Mouse (Mus musculus): Measurements from ENCODE around the gene Trem2. TPM values are rescaled to one million over a fixed set of nuclear protein-coding genes. Genes with fewer than 3 reads are reported as not detected.

Trem2 gene
- polyA plus RNA-seq, 1 experiment from 2014 or later, result 2.4 TPM

DNA sequence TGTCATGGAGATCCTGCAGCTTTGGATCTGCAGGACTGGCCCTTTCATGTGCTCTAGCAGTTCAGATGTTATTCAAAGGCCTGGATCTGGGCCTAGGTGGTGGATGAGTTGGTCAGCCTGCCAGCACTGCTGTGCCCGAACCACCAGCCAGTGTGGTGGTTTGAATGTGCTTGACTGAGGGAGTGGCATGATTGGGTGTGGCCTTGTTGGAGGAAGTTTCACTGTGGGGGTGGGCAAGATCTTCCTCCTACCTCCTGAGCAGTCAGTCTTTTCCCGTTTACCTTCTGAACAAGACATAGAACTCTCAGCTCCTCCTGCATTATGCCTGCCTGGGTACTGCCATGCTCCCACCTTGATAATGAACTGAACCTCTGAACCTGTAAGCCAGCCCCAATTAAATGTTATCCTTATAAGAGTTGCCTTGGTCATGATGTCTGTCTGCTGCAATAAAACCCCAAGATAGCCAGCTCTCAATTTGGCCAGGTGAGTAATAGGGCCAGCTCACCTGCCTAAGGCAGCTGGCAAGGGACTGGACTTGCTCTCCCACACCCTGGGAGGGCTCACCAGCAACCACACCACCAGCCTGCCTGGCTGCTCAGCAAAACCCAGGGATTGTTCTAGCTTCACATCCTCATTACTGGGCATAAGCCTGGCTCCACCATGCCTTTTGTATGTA, 39.7 kb downstream of the Trem2 start:
- Histone ChIP-seq H3K27me3 (no peaks in the 10 kb centered on the region), H3K9me3 (replicated peaks) (no peaks in the 10 kb centered on the region), H3K9ac (no peak overlapping the region), H3K27ac (no peak overlapping the region), H3K4me3 (replicated peaks) (no peak overlapping the region), H3K4me2 (no peak overlapping the region), H3K36me3 (peaks cover 54% of the 10 kb centered on the region), H3K4me1 (no peaks in the 10 kb centered on the region)
- 79% methylated on average over 2 of the region's 2 CpGs for WGBS
- no peak for ATAC-seq (replicated peaks; ENCODE audit: low FRiP score)

DNA sequence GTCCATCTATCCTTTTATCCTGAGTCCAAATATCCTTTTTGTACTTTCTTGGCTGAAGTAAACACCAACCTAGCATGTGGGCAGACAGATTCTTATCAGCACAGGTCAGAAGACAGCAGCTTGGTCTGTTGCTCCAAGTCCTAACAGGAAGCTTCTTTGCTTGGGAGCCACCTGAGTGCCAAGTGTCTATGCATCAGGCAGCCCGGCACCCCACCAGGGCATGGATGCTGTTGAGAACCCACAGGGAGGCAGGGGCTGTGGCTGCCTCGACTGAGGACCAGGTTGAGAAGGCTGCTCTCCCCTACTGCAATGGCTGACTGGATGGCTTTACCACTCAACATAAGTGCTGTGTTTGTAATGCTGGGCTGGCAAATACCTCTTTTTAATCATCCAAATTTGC, 42.5 kb downstream of the Trem2 start:
- H3K36me3 ChIP-seq, result peaks cover 81% of the 10 kb centered on the region
- H3K4me2 ChIP-seq, result no peak overlapping the region
- H3K4me3 ChIP-seq (replicated peaks), result no peak overlapping the region
- H3K9ac ChIP-seq, result no peak overlapping the region
- ATAC-seq (replicated peaks; ENCODE audit: low FRiP score), result no peak
- no peaks in the 10 kb centered on the region for H3K4me1 ChIP-seq
- H3K27ac ChIP-seq, result no peak overlapping the region
- WGBS, result 85% methylated on average over 2 of the region's 2 CpGs
- H3K27me3 ChIP-seq, result no peaks in the 10 kb centered on the region
- no peaks in the 10 kb centered on the region for H3K9me3 ChIP-seq (replicated peaks)

DNA sequence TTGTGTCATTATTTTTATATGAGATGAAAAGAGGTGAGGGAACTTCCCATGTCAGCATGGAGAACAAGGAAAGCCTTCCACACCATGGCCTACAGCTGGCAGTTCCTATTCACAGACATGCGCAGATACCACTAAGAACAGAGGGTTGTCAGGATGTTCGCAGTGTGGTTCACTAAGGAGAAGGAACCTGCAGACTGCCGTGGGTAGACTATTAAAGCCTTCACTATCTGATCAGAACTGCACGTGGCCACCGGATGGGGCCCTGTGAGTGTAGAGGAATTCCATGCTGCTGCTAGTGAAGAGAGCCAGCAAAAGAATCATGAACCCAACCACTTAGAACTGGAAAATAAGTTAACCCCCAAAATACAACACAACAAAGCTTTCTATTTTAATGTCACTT, 43.2 kb downstream of the Trem2 start:
- Histone ChIP-seq H3K27me3 (no peaks in the 10 kb centered on the region), H3K27ac (no peak overlapping the region), H3K4me2 (no peak overlapping the region), H3K36me3 (peaks cover 89% of the 10 kb centered on the region), H3K4me1 (no peaks in the 10 kb centered on the region), H3K4me3 (replicated peaks) (no peak overlapping the region), H3K9ac (no peak overlapping the region), H3K9me3 (replicated peaks) (no peaks in the 10 kb centered on the region)
- no peak for ATAC-seq (replicated peaks; ENCODE audit: low FRiP score)
- WGBS, result 93% methylated on average over 5 of the region's 5 CpGs

DNA sequence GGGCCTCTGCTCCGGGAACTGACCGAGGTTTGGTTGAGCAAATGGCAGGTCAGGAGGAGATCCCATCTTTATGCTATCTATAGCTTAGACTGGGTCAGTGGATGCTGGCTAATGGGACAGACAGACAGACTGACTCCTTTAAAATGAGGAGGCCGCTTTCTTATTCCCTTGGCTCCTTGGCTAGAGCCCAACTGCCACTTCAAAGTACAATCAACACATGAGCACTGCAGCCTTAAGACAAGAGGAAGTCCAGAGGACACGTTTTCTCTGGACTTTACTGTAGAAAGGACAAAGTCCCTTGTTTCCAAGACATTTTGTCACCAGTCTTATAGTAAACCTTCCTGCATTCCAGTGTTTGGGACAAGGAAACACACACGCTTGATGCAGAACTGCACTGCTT, 45.2 kb downstream of the Trem2 start:
- Histone ChIP-seq H3K27me3 (no peaks in the 10 kb centered on the region), H3K4me2 (no peak overlapping the region), H3K9ac (no peak overlapping the region), H3K4me1 (no peaks in the 10 kb centered on the region), H3K9me3 (replicated peaks) (no peaks in the 10 kb centered on the region), H3K36me3 (peaks cover 100% of the 10 kb centered on the region), H3K4me3 (replicated peaks) (no peak overlapping the region), H3K27ac (no peak overlapping the region)
- no peak for ATAC-seq (replicated peaks; ENCODE audit: low FRiP score)
- WGBS, result 94% methylated on average over 5 of the region's 5 CpGs

DNA sequence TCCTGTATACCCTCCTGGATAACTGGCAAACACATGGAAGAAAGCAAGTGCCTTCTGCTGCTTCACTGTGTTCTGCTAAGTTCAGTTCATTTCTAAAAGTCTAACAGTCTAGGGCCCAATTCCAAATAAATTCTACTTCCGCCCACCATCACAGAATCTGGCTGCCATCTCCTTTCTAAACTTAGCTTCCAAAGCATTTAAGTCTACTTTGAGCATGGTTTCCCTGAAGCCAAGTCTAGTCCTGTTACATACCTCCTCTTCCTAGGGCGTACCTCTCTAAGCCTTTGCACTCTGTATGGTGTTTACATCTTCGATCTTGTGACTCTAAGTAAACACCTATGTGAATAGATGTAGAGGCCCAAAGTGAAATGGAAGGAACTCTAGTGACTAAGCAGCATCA, 46.4 kb downstream of the Trem2 start:
- H3K27ac ChIP-seq, result no peak overlapping the region
- no peaks in the 10 kb centered on the region for H3K27me3 ChIP-seq
- no peak overlapping the region for H3K4me2 ChIP-seq
- no peak overlapping the region for H3K4me3 ChIP-seq (replicated peaks)
- ATAC-seq (replicated peaks; ENCODE audit: low FRiP score), result no peak
- 96% methylated on average over 3 of the region's 3 CpGs for WGBS
- H3K9me3 ChIP-seq (replicated peaks), result no peaks in the 10 kb centered on the region
- H3K36me3 ChIP-seq, result peaks cover 99% of the 10 kb centered on the region
- H3K9ac ChIP-seq, result no peak overlapping the region
- H3K4me1 ChIP-seq, result no peaks in the 10 kb centered on the region

DNA sequence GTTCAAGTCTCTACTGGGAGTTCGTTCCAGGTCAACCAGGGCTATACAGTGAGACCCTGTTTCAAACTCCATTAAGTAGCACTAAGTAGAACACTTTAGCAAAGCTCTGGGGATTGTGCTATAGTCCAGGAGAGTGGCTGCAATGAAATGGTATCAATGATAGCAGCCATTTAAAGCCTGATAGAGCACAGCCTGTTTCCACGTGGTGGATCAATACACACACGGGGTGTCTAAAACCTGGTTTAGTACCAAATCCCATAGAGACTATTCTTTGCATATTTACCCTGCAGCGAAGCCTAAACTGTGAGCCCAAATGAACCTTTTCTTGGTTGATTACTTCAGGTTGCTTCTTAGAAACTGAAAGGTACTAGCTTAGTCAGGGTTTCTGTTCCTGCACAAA, 55.5 kb downstream of the Trem2 start:
- H3K4me1 ChIP-seq, result no peaks in the 10 kb centered on the region
- no peaks in the 10 kb centered on the region for H3K27me3 ChIP-seq
- H3K4me2 ChIP-seq, result no peak overlapping the region
- H3K9me3 ChIP-seq (replicated peaks), result no peaks in the 10 kb centered on the region
- H3K27ac ChIP-seq, result no peak overlapping the region
- no peak overlapping the region for H3K9ac ChIP-seq
- WGBS, result 90% methylated on average over 4 of the region's 4 CpGs
- ATAC-seq (replicated peaks; ENCODE audit: low FRiP score), result no peak
- peaks cover 44% of the 10 kb centered on the region for H3K36me3 ChIP-seq
- no peak overlapping the region for H3K4me3 ChIP-seq (replicated peaks)

DNA sequence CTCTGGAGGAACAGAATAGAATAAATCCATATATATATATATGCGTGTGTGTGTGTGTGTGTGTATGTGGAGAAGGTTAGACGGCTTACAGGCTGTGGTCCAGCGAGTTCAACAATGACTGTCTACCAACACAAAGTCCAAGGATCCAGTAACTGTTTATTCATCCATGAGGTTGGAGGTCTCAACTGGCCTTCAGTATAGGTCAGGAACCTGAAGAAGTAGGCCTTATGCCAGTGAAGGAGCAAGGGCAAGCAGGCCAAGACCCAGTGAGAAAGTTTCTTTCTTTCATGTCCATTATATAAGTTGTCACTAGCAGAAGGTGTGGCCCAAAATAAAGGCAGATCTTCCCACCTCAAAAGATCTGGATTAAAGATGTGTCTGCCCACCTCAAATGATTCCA, 56.5 kb downstream of the Trem2 start:
- Histone ChIP-seq H3K27ac (no peak overlapping the region), H3K9me3 (replicated peaks) (no peaks in the 10 kb centered on the region), H3K4me1 (peaks cover 9% of the 10 kb centered on the region), H3K4me2 (no peak overlapping the region), H3K4me3 (replicated peaks) (no peak overlapping the region), H3K36me3 (peaks cover 34% of the 10 kb centered on the region), H3K9ac (no peak overlapping the region), H3K27me3 (no peaks in the 10 kb centered on the region)
- 84% methylated on average over 3 of the region's 3 CpGs for WGBS
- ATAC-seq (replicated peaks; ENCODE audit: low FRiP score), result no peak

Other genes with a start within 250 kb of the Trem2 start
- gene 9830107B12Rik, start 200.1 kb upstream of the Trem2 start, polyA plus RNA-seq (2015; fragmentation: Nextera tagmentation; extraction: Ambion mirVana), result not detected in 2 replicates
- gene A530064D06Rik, start 179.1 kb upstream of the Trem2 start, polyA plus RNA-seq (2015; fragmentation: Nextera tagmentation; extraction: Ambion mirVana), result not detected in 2 replicates
- gene Trem1, start 113.6 kb upstream of the Trem2 start, polyA plus RNA-seq (2015; fragmentation: Nextera tagmentation; extraction: Ambion mirVana), result 0.05 and 0.08 TPM in 2 replicates
- not detected in 2 replicates for gene Trem3, start 98.6 kb upstream of the Trem2 start, polyA plus RNA-seq (2015; fragmentation: Nextera tagmentation; extraction: Ambion mirVana)
- 0.49 and 0.60 TPM in 2 replicates for gene Treml4, start 82.1 kb upstream of the Trem2 start, polyA plus RNA-seq (2015; fragmentation: Nextera tagmentation; extraction: Ambion mirVana)
- gene Treml2, start 46.9 kb upstream of the Trem2 start, polyA plus RNA-seq (2015; fragmentation: Nextera tagmentation; extraction: Ambion mirVana), result 0.13 and 0.29 TPM in 2 replicates
- gene B430306N03Rik, start 30.3 kb upstream of the Trem2 start, polyA plus RNA-seq (2015; fragmentation: Nextera tagmentation; extraction: Ambion mirVana), result 0.23 and 0.39 TPM in 2 replicates
- gene Treml1, start 13.5 kb downstream of the Trem2 start, polyA plus RNA-seq (2015; fragmentation: Nextera tagmentation; extraction: Ambion mirVana), result 0.60 and 1.3 TPM in 2 replicates
- 15.8 and 17.8 TPM in 2 replicates for gene Nfya, start 63.5 kb downstream of the Trem2 start, polyA plus RNA-seq (2015; fragmentation: Nextera tagmentation; extraction: Ambion mirVana)
- 72.4 and 74.9 TPM in 2 replicates for gene Oard1, start 63.6 kb downstream of the Trem2 start, polyA plus RNA-seq (2015; fragmentation: Nextera tagmentation; extraction: Ambion mirVana)
- 4.2 and 6.9 TPM in 2 replicates for gene Apobec2, start 86.5 kb downstream of the Trem2 start, polyA plus RNA-seq (2015; fragmentation: Nextera tagmentation; extraction: Ambion mirVana)
- 2.4 and 4.1 TPM in 2 replicates for gene Tspo2, start 105.1 kb downstream of the Trem2 start, polyA plus RNA-seq (2015; fragmentation: Nextera tagmentation; extraction: Ambion mirVana)
- 5.6 and 5.7 TPM in 2 replicates for gene Unc5cl, start 108.5 kb downstream of the Trem2 start, polyA plus RNA-seq (2015; fragmentation: Nextera tagmentation; extraction: Ambion mirVana)

Data from kidney, embryonic 15.5 days (tissue).